Mouse (Mus musculus) frontal cortex, postnatal 14 days (tissue): ENCODE data around the gene Adamts4.

Experiments used
- DNase-seq, 2 experiments: peaks; one replicate each; pipeline ENCODE4 v3.0.0; 2022; ENCODE audit warnings: low spot score in 2 of 2

Adamts4 gene

DNA sequence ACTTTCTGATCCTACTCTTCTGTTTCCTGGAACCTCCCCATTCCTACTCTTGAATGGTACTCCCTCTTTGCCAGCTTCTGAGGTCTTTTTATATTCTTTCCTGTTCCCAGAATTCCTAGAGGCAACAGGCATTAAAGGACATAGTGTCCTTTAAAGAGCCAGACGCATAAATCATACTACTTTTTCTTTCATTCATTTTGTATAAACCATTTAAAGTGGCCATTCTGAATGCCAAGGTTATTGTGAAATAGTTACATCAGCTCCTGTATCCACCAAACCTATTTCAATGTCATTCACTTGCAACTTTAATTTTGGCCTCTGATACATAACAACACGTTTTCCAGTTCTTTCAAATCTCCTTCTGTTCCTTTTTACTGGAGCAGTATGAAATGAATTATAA, 59.1 kb downstream of the Adamts4 start:
- no peak for DNase-seq
